Mouse (Mus musculus) MEL (cell line): Measurements from ENCODE around the gene Dnajc5. TPM values are rescaled to one million over a fixed set of nuclear protein-coding genes. Genes with fewer than 3 reads are reported as not detected.
A peak's percentile ranks its signal among the peaks of the same experiment; 100 is the strongest.

Experiments
- DNase-seq: peaks from one replicate; pipeline ENCODE4 v3.0.0; 2011; ENCODE audit warnings: low read depth, low spot score
- H3K27ac ChIP-seq: 2 replicates; pipeline ENCODE4 v1.5.1; 2012; ENCODE audit warnings: low read depth, mild to moderate bottlenecking, control low read depth, low read length, moderate library complexity; ENCODE audit not compliant: control insufficient read depth
- H3K27me3 ChIP-seq, 2 experiments: fragments of 150-350 bp in 1 of 2; sonication (generic) in 1 of 2; 2 replicates each; pipeline ENCODE4 v1.6.1; 2012; ENCODE audit warnings: low read length in 2 of 2, mild to moderate bottlenecking in 2 of 2, improper control_type of control experiment in 1 of 2, moderate library complexity in 1 of 2; ENCODE audit not compliant: insufficient read depth in 2 of 2, control insufficient read depth in 1 of 2
- H3K36me3 ChIP-seq, 2 experiments: 2 replicates each; pipeline ENCODE4 v1.6.1; 2012 to 2014; ENCODE audit warnings: low read length in 2 of 2, improper control_type of control experiment in 1 of 2, inconsistent platforms in 1 of 2, mild to moderate bottlenecking in 1 of 2; ENCODE audit not compliant: insufficient read depth in 2 of 2, control insufficient read depth in 1 of 2
- H3K4me1 ChIP-seq, 2 experiments: fragments of 150-350 bp in 1 of 2; sonication (generic) in 1 of 2; 2 replicates each; pipeline ENCODE4 v1.6.1; 2012; ENCODE audit warnings: low read length in 2 of 2, improper control_type of control experiment in 1 of 2, mild to moderate bottlenecking in 1 of 2; ENCODE audit not compliant: insufficient read depth in 2 of 2, control insufficient read depth in 1 of 2
- H3K4me3 ChIP-seq, 2 experiments: fragments of 150-350 bp in 1 of 2; sonication (generic) in 1 of 2; 2 replicates each; pipeline ENCODE4 v1.5.1; 2012; ENCODE audit warnings: low read depth in 2 of 2, low read length in 2 of 2, mild to moderate bottlenecking in 2 of 2, moderate library complexity in 2 of 2, control low read depth in 1 of 2, improper control_type of control experiment in 1 of 2; ENCODE audit not compliant: control insufficient read depth in 1 of 2, insufficient read depth in 1 of 2
- H3K79me2 ChIP-seq: 2 replicates; pipeline ENCODE4 v1.6.1; 2012; ENCODE audit warnings: mild to moderate bottlenecking, low read length, moderate library complexity; ENCODE audit not compliant: control insufficient read depth, poor library complexity, insufficient read depth
- H3K9ac ChIP-seq: 2 replicates; pipeline ENCODE4 v1.6.1; 2012; ENCODE audit warnings: low read depth, mild to moderate bottlenecking, control low read depth, low read length, moderate library complexity; ENCODE audit not compliant: control insufficient read depth, poor library complexity, severe bottlenecking
- H3K9me3 ChIP-seq: fragments of 150-350 bp; sonication (generic); replicated peaks from 2 replicates; pipeline ENCODE4 v1.6.1; 2012; ENCODE audit warnings: mild to moderate bottlenecking, low read length, improper control_type of control experiment, moderate library complexity; ENCODE audit not compliant: insufficient read depth
- CHD1 ChIP-seq: IDR thresholded peaks from 2 replicates; pipeline ENCODE4 v1.6.1; 2012; ENCODE audit warnings: low read depth, mild to moderate bottlenecking, inconsistent platforms, low read length, improper control_type of control experiment
- CHD2 ChIP-seq: IDR thresholded peaks from 2 replicates; pipeline ENCODE4 v1.6.1; 2011; ENCODE audit warnings: low read length, improper control_type of control experiment
- ELF1 ChIP-seq: IDR thresholded peaks from 2 replicates; pipeline ENCODE4 v1.6.1; 2014; ENCODE audit warnings: low read depth, mild to moderate bottlenecking, inconsistent platforms, low read length, improper control_type of control experiment, moderate library complexity
- EP300 ChIP-seq, 2 experiments: IDR thresholded peaks; 2 replicates each; pipeline ENCODE4 v1.6.1; 2011; ENCODE audit warnings: improper control_type of control experiment in 2 of 2, low read length in 2 of 2, low read depth in 1 of 2, mild to moderate bottlenecking in 1 of 2
- GABPA ChIP-seq: IDR thresholded peaks from 2 replicates; pipeline ENCODE4 v1.6.1; 2012; ENCODE audit warnings: low read depth, mild to moderate bottlenecking, inconsistent platforms, low read length, improper control_type of control experiment, moderate library complexity
- GATA1 ChIP-seq: IDR thresholded peaks from 2 replicates; pipeline ENCODE4 v1.6.1; 2011; ENCODE audit warnings: low read depth, low read length, improper control_type of control experiment
- JUND ChIP-seq: IDR thresholded peaks from 2 replicates; pipeline ENCODE4 v1.6.1; 2011; ENCODE audit warnings: low read depth, mild to moderate bottlenecking, improper control_type of control experiment, low read length
- KAT2A ChIP-seq: conservative IDR thresholded peaks from 2 replicates; pipeline ENCODE4 v1.6.1; 2012; ENCODE audit warnings: low read depth, low read length, improper control_type of control experiment, inconsistent platforms
- MAFK ChIP-seq: IDR thresholded peaks from 2 replicates; pipeline ENCODE4 v1.6.1; 2011; ENCODE audit warnings: low read depth, mild to moderate bottlenecking, low read length, improper control_type of control experiment, borderline replicate concordance
- MAZ ChIP-seq: IDR thresholded peaks from 2 replicates; pipeline ENCODE4 v1.6.1; 2012; ENCODE audit warnings: low read depth, mild to moderate bottlenecking, inconsistent platforms, low read length, improper control_type of control experiment
- MEF2A ChIP-seq: IDR thresholded peaks from 2 replicates; pipeline ENCODE4 v1.6.1; 2014; ENCODE audit warnings: low read depth, mild to moderate bottlenecking, inconsistent platforms, low read length, improper control_type of control experiment; ENCODE audit not compliant: poor library complexity, insufficient replicate concordance, severe bottlenecking; ENCODE audit errors: extremely low read depth
- MXI1 ChIP-seq: IDR thresholded peaks from 2 replicates; pipeline ENCODE4 v1.6.1; 2011; ENCODE audit warnings: mild to moderate bottlenecking, low read depth, low read length, improper control_type of control experiment
- MYB ChIP-seq: IDR thresholded peaks from 2 replicates; pipeline ENCODE4 v1.6.1; 2011; ENCODE audit warnings: mild to moderate bottlenecking, low read depth, low read length, improper control_type of control experiment
- NELFE ChIP-seq: IDR thresholded peaks from 2 replicates; pipeline ENCODE4 v1.6.1; 2011; ENCODE audit warnings: low read depth, low read length, improper control_type of control experiment
- NRF1 ChIP-seq: IDR thresholded peaks from 2 replicates; pipeline ENCODE4 v1.6.1; 2014; ENCODE audit warnings: low read depth, mild to moderate bottlenecking, inconsistent platforms, low read length, improper control_type of control experiment, moderate library complexity; ENCODE audit not compliant: poor library complexity, insufficient read depth, severe bottlenecking
- POLR2A ChIP-seq, 2 experiments: IDR thresholded peaks; 2 replicates each; pipeline ENCODE4 v1.6.1; 2011 to 2012; ENCODE audit warnings: low read length in 2 of 2, mild to moderate bottlenecking in 2 of 2, control low read depth in 1 of 2, improper control_type of control experiment in 1 of 2, low read depth in 1 of 2, moderate library complexity in 1 of 2; ENCODE audit not compliant: control insufficient read depth in 1 of 2, insufficient read depth in 1 of 2, poor library complexity in 1 of 2
- POLR2AphosphoS2 ChIP-seq: IDR thresholded peaks from 2 replicates; pipeline ENCODE4 v1.6.1; 2011; ENCODE audit warnings: low read length, improper control_type of control experiment
- RAD21 ChIP-seq: IDR thresholded peaks from 2 replicates; pipeline ENCODE4 v1.6.1; 2011; ENCODE audit warnings: mild to moderate bottlenecking, low read depth, low read length, improper control_type of control experiment
- RCOR1 ChIP-seq: IDR thresholded peaks from 2 replicates; pipeline ENCODE4 v1.6.1; 2012; ENCODE audit warnings: low read depth, mild to moderate bottlenecking, inconsistent platforms, low read length, improper control_type of control experiment
- SIN3A ChIP-seq: IDR thresholded peaks from 2 replicates; pipeline ENCODE4 v1.6.1; 2012; ENCODE audit warnings: low read length, improper control_type of control experiment, inconsistent platforms
- SMC3 ChIP-seq: IDR thresholded peaks from 2 replicates; pipeline ENCODE4 v1.6.1; 2011; ENCODE audit warnings: low read depth, low read length, improper control_type of control experiment
- TAL1 ChIP-seq: IDR thresholded peaks from 2 replicates; pipeline ENCODE4 v1.6.1; 2012; ENCODE audit warnings: mild to moderate bottlenecking, inconsistent platforms, low read length, moderate library complexity, mixed read lengths
- TBP ChIP-seq: IDR thresholded peaks from 2 replicates; pipeline ENCODE4 v1.8.0; 2011; ENCODE audit warnings: low read depth, low read length, improper control_type of control experiment
- TCF12 ChIP-seq: IDR thresholded peaks from 2 replicates; pipeline ENCODE4 v1.6.1; 2014; ENCODE audit warnings: low read depth, mild to moderate bottlenecking, inconsistent platforms, low read length, improper control_type of control experiment, moderate library complexity
- UBTF ChIP-seq: IDR thresholded peaks from 2 replicates; pipeline ENCODE4 v1.6.1; 2012; ENCODE audit warnings: low read depth, mild to moderate bottlenecking, inconsistent platforms, low read length, improper control_type of control experiment, moderate library complexity, borderline replicate concordance; ENCODE audit not compliant: insufficient read depth
- USF1 ChIP-seq: IDR thresholded peaks from 2 replicates; pipeline ENCODE4 v1.6.1; 2014; ENCODE audit warnings: low read depth, mild to moderate bottlenecking, inconsistent platforms, low read length, improper control_type of control experiment, moderate library complexity
- USF2 ChIP-seq, 2 experiments: IDR thresholded peaks; 2 replicates each; pipeline ENCODE4 v1.6.1; 2011 to 2012; ENCODE audit warnings: improper control_type of control experiment in 2 of 2, low read length in 2 of 2, borderline replicate concordance in 1 of 2, inconsistent platforms in 1 of 2, low read depth in 1 of 2, mild to moderate bottlenecking in 1 of 2; ENCODE audit not compliant: insufficient read depth in 1 of 2
- ZKSCAN1 ChIP-seq: IDR thresholded peaks from 2 replicates; pipeline ENCODE4 v1.6.1; 2012; ENCODE audit warnings: low read depth, mild to moderate bottlenecking, inconsistent platforms, low read length, improper control_type of control experiment, moderate library complexity
- ZMIZ1 ChIP-seq: IDR thresholded peaks from 2 replicates; pipeline ENCODE4 v1.6.1; 2012; ENCODE audit warnings: low read depth, mild to moderate bottlenecking, inconsistent platforms, low read length, improper control_type of control experiment, moderate library complexity
- ZNF384 ChIP-seq: IDR thresholded peaks from 2 replicates; pipeline ENCODE4 v1.6.1; 2012; ENCODE audit warnings: low read depth, mild to moderate bottlenecking, inconsistent platforms, low read length, improper control_type of control experiment
- polyA plus RNA-seq, 2 experiments: library from polyadenylated mRNA; stranded (reverse) in 1 of 2; unstranded in 1 of 2; fragments of >175 nt in 1 of 2; fragments of >200 nt in 1 of 2; gene quantifications; 2 replicates each; pipeline versions ENCODE4 v1.2.1 to v1.2.4; 2012; ENCODE audit warnings: low replicate concordance in 2 of 2, low read depth in 1 of 2; ENCODE audit not compliant: insufficient read length in 2 of 2, insufficient read depth in 1 of 2, missing spikeins in 1 of 2
- total RNA-seq: library from RNA; depleted of rRNA; stranded (reverse); fragments of 300-350 nt; gene quantifications from 2 replicates; pipeline ENCODE4 v1.2.3, GENCODE M21; 2012

Dnajc5 gene
- total and polyA plus RNA-seq, 3 experiments: 51.9 to 338 (median 57.9) TPM

DNA sequence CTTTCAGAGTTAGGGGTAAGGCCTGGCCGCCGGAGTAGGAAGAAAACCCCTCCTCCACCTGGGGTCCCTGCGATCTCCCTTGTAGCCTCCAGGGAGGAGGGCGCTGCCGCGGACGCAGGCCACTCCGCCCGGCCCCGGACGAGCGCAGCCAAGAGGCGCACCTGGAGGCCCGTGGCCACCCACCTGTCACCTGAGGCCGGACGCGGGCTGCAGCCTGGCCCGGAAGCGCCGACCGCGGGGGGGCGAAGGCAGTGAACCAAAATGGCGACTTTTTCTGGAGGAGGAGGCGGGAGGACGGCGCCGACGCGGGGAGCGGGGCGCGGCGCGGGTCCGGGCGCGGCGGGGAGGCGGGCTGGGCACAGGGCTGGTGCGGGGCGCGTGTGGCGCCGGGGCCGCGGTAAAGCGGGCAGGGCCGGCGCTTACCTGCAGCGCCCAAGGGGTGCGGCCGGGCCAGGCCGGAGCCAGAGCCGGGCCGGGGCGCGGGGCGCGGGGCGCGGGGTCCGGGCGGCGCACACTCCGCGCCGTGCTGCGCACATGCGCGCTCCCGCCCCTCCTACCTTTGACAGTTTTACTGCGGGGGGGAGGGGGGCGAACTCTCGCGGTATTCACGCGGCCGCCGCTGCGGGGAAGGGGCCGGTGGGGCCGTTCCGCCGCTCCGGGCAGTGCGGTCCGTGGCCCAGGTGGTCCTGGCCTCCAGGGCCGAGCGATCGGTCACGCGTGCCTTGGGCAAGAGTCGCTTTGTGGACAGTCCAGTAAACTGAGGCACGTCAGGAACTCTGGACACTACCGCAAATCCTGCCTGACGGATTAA, 72.2 kb downstream of the Dnajc5 start, which contains the start of gene Zfp512b (continued):
- TF ChIP-seq ELF1 (0 out of 2 replicates have a peak, but pooled peaks have one; percentile 21), NRF1 (peak; percentile 67), RCOR1 (no peak), MEF2A (no peak), MYB (peak; percentile 39; the same call in 1 of the 2 replicates), SMC3 (no peak), ZNF384 (no peak), MXI1 (peak; percentile 50; the same call in 1 of the 2 replicates), POLR2A (IDR thresholded peaks at IDR 0.05; ENCODE audit: control insufficient read depth in 1 of 2, insufficient read depth in 1 of 2, low read depth in 1 of 2, low read length in 2 of 2, poor library complexity in 1 of 2) (peak; percentile 82 to 88), RAD21 (no peak), SIN3A (no peak; the same call in 1 of the 2 replicates), ZMIZ1 (peak; percentile 88), TAL1 (no peak), JUND (no peak), POLR2AphosphoS2 (peak; percentile 76; the same call in 1 of the 2 replicates), CHD2 (peak; percentile 91), TBP (no peak)

GRCm38 (mm10) chr2:181593042-181593421, 72.7 kb downstream of the Dnajc5 start:
- H3K9me3 ChIP-seq: no peaks in the 10 kb centered on the region
- peaks cover 3 to 21% of the 10 kb centered on the region in 2 experiments for H3K4me1 ChIP-seq
- peak overlapping the region; percentile 81 for H3K9ac ChIP-seq
- H3K36me3 ChIP-seq: peaks cover 0 to 11% of the 10 kb centered on the region in 2 experiments; a peak in 3 of 4 replicates
- H3K27me3 ChIP-seq: no peaks in the 10 kb centered on the region
- peak overlapping the region; percentile 74 to 98 for H3K4me3 ChIP-seq
- peak overlapping the region; percentile 90 for H3K27ac ChIP-seq
- DNase-seq: peak; percentile 89
- H3K79me2 ChIP-seq: peaks cover 14% of the 10 kb centered on the region
- TF ChIP-seq CHD2 (no peak), JUND (no peak), TCF12 (peak; percentile 14; the same call in 1 of the 2 replicates), ZNF384 (no peak), MEF2A (no peak), KAT2A (no peak; the same call in 1 of the 2 replicates), UBTF (no peak), NELFE (no peak), MYB (peak; percentile 8; the same call in 1 of the 2 replicates), CHD1 (no peak), SMC3 (0 out of 2 replicates have a peak, but pooled peaks have one; percentile 2), GATA1 (no peak), ZKSCAN1 (no peak), MAZ (no peak), TBP (peak; percentile 67; the same call in 1 of the 2 replicates), USF1 (no peak), EP300 (IDR thresholded peaks at IDR 0.05; ENCODE audit: low read depth in 1 of 2, low read length in 2 of 2) (peak; percentile 53 to 60; a peak in 2 of 4 replicates), MXI1 (peak; percentile 14; the same call in 1 of the 2 replicates), USF2 (IDR thresholded peaks at IDR 0.05; ENCODE audit: borderline replicate concordance in 1 of 2, insufficient read depth in 1 of 2, low read depth in 1 of 2, low read length in 2 of 2) (no peak), POLR2A (IDR thresholded peaks at IDR 0.05; ENCODE audit: control insufficient read depth in 1 of 2, insufficient read depth in 1 of 2, low read depth in 1 of 2, low read length in 2 of 2, poor library complexity in 1 of 2) (peak in 1 of 2 experiments; percentile 48; a peak in 2 of 4 replicates), ELF1 (no peak), GABPA (no peak), MAFK (no peak), RAD21 (no peak), RCOR1 (peak; percentile 41; the same call in 1 of the 2 replicates)
